Mouse (Mus musculus) lung, postnatal 0 days (tissue): ENCODE results near the gene Draxin.

ENCODE experiments used
- CTCF ChIP-seq: IDR thresholded peaks from 2 replicates; pipeline ENCODE4 v1.5.1; 2016; ENCODE audit warnings: antibody characterized with exemption, mild to moderate bottlenecking
- EP300 ChIP-seq: IDR thresholded peaks from 2 replicates; pipeline ENCODE4 v1.6.1; 2016; ENCODE audit warnings: antibody characterized with exemption, mild to moderate bottlenecking, control low read depth

- no peak for TF ChIP-seq CTCF
- TF ChIP-seq EP300 = no peak
These were observed 75.4 kb downstream of the Draxin start for GRCm38 (mm10) chr4:148054961-148055695.
